Comparison of ENCODE assay signal across 16 mouse cellular contexts in the genomic region with DNA sequence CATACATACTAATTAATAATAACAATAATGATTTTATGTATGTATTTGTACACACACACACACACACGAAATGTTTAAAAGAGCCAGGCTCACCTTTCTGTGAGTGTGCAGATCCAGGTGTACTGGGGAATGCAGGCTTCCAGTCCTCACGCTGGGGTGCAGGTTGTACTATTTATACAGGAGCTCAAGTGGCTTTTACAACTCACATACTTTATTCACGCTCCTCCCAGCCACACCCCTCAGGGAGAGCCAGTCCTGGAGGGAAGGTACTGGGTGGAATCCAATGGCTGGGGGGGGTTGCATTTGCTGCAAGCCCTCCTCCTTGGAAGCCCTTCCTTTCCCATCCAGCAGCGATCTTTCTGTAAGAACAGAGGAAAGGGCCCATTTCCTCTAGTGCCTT. TPM values are rescaled to one million over a fixed set of nuclear protein-coding genes. Genes with fewer than 3 reads are reported as not detected.
DNase-seq lines count a peak whose midpoint lies in the region; ATAC-seq lines count a peak whose summit lies in the region.
"Had no signal": no experiment of that assay in that cellular context is flagged by ENCODE, and none has a peak within 500 bp of the region (broad histone marks: within the 10 kb centered on the region; RNA-seq: fewer than 3 reads in every experiment).

A gene (minus strand): TSS at position 160 of the 400 bp plus-strand sequence.

- no peaks in the 10 kb centered on the region for H3K27me3 ChIP-seq in embryonic facial prominence, embryonic 13.5 days
- H3K27me3 ChIP-seq in embryonic facial prominence, embryonic 10.5 days (replicated peaks; ENCODE audit: low read depth, poor library complexity, severe bottlenecking) = peaks cover 3% of the 10 kb centered on the region; the same call in 1 of the 2 replicates
- no peaks in the 10 kb centered on the region for H3K27me3 ChIP-seq in midbrain, embryonic 15.5 days (replicated peaks)
- no peaks in the 10 kb centered on the region for H3K27me3 ChIP-seq in midbrain, embryonic 16.5 days (ENCODE audit: control insufficient read depth, insufficient read depth, low read depth, low read length)
- no peaks in the 10 kb centered on the region for H3K27me3 ChIP-seq in forebrain, embryonic 15.5 days
- H3K27me3 ChIP-seq: liver, embryonic 13.5 days; midbrain, embryonic 13.5 days; neural tube, embryonic 13.5 days had no signal

- H3K27ac ChIP-seq in embryonic facial prominence, embryonic 13.5 days = no peak within 1 kb of the TSS
- H3K27ac ChIP-seq in embryonic facial prominence, embryonic 10.5 days (replicated peaks) = no peak within 1 kb of the TSS
- H3K27ac ChIP-seq in midbrain, embryonic 15.5 days = no peak within 1 kb of the TSS
- no peak within 1 kb of the TSS for H3K27ac ChIP-seq in midbrain, embryonic 16.5 days (ENCODE audit: low read length)
- H3K27ac ChIP-seq in forebrain, embryonic 15.5 days (replicated peaks) = no peak within 1 kb of the TSS
- H3K27ac ChIP-seq: left cerebral cortex, adult 2 months; liver, embryonic 13.5 days; midbrain, embryonic 13.5 days; neural tube, embryonic 13.5 days had no signal

- no peak for ATAC-seq in embryonic facial prominence, embryonic 13.5 days (ENCODE audit: insufficient number of reproducible peaks, insufficient read depth, low FRiP score, low TSS enrichment, low read depth)
- no peak for ATAC-seq in midbrain, embryonic 15.5 days (replicated peaks)
- no peak for ATAC-seq in midbrain, embryonic 16.5 days
- no peak for ATAC-seq in forebrain, embryonic 15.5 days (replicated peaks)
- ATAC-seq: midbrain, embryonic 13.5 days had no signal

- peaks cover 3% of the 10 kb centered on the region; the same call in 1 of the 2 replicates for H3K4me1 ChIP-seq in embryonic facial prominence, embryonic 13.5 days
- peaks cover 6% of the 10 kb centered on the region; the same call in 1 of the 2 replicates for H3K4me1 ChIP-seq in embryonic facial prominence, embryonic 10.5 days
- H3K4me1 ChIP-seq in midbrain, embryonic 15.5 days = no peaks in the 10 kb centered on the region
- no peaks in the 10 kb centered on the region for H3K4me1 ChIP-seq in midbrain, embryonic 16.5 days (ENCODE audit: control insufficient read depth, insufficient read depth, low read length)
- no peaks in the 10 kb centered on the region for H3K4me1 ChIP-seq in forebrain, embryonic 15.5 days
- H3K4me1 ChIP-seq: liver, embryonic 13.5 days; midbrain, embryonic 13.5 days; neural tube, embryonic 13.5 days had no signal

- H3K9me3 ChIP-seq in embryonic facial prominence, embryonic 13.5 days = no peaks in the 10 kb centered on the region
- no peaks in the 10 kb centered on the region for H3K9me3 ChIP-seq in embryonic facial prominence, embryonic 10.5 days
- no peaks in the 10 kb centered on the region for H3K9me3 ChIP-seq in midbrain, embryonic 15.5 days
- H3K9me3 ChIP-seq in midbrain, embryonic 16.5 days (replicated peaks; ENCODE audit: control insufficient read depth, low read length, poor library complexity, severe bottlenecking) = no peaks in the 10 kb centered on the region
- no peaks in the 10 kb centered on the region for H3K9me3 ChIP-seq in forebrain, embryonic 15.5 days
- H3K9me3 ChIP-seq: liver, embryonic 13.5 days; midbrain, embryonic 13.5 days; neural tube, embryonic 13.5 days had no signal

- no peak within 1 kb of the TSS for H3K9ac ChIP-seq in embryonic facial prominence, embryonic 13.5 days
- H3K9ac ChIP-seq in midbrain, embryonic 15.5 days = no peak within 1 kb of the TSS
- no peak within 1 kb of the TSS for H3K9ac ChIP-seq in midbrain, embryonic 16.5 days (ENCODE audit: low read depth, low read length)
- H3K9ac ChIP-seq in forebrain, embryonic 15.5 days (replicated peaks) = no peak within 1 kb of the TSS
- H3K9ac ChIP-seq: liver, embryonic 13.5 days; midbrain, embryonic 13.5 days; neural tube, embryonic 13.5 days had no signal

- WGBS in embryonic facial prominence, embryonic 13.5 days = 43% methylated on average over 4 of the region's 4 CpGs
- WGBS in embryonic facial prominence, embryonic 10.5 days = 56% methylated on average over 4 of the region's 4 CpGs
- 61% methylated on average over 4 of the region's 4 CpGs for WGBS in midbrain, embryonic 15.5 days
- 55% methylated on average over 4 of the region's 4 CpGs for WGBS in midbrain, embryonic 16.5 days
- 48% methylated on average over 4 of the region's 4 CpGs for WGBS in forebrain, embryonic 15.5 days

- H3K4me2 ChIP-seq in embryonic facial prominence, embryonic 13.5 days = no peak within 1 kb of the TSS
- no peak within 1 kb of the TSS for H3K4me2 ChIP-seq in midbrain, embryonic 15.5 days
- H3K4me2 ChIP-seq in midbrain, embryonic 16.5 days (ENCODE audit: low read length) = no peak within 1 kb of the TSS
- no peak within 1 kb of the TSS for H3K4me2 ChIP-seq in forebrain, embryonic 15.5 days (replicated peaks)
- H3K4me2 ChIP-seq: liver, embryonic 13.5 days; midbrain, embryonic 13.5 days; neural tube, embryonic 13.5 days had no signal

- DNase-seq in embryonic facial prominence, embryonic 10.5 days (ENCODE audit: low spot score) = no peak
- peak; percentile 70 for DNase-seq in lung, postnatal 10 days
- no peak for DNase-seq in ovary, postnatal 36 days (ENCODE audit: low spot score)
- no peak for DNase-seq in left cerebral cortex, adult 8-10 months (ENCODE audit: low spot score in 2 of 2)
- DNase-seq: cerebellum, postnatal 10 days; heart, postnatal 10 days; liver, embryonic 13.5 days; right cerebral cortex, adult 18-20 months had no signal

- H3K36me3 ChIP-seq in embryonic facial prominence, embryonic 13.5 days = no peaks in the 10 kb centered on the region
- no peaks in the 10 kb centered on the region for H3K36me3 ChIP-seq in embryonic facial prominence, embryonic 10.5 days (replicated peaks)
- no peaks in the 10 kb centered on the region for H3K36me3 ChIP-seq in midbrain, embryonic 15.5 days (replicated peaks)
- no peaks in the 10 kb centered on the region for H3K36me3 ChIP-seq in midbrain, embryonic 16.5 days (ENCODE audit: control insufficient read depth, insufficient read depth, low read length)
- H3K36me3 ChIP-seq in forebrain, embryonic 15.5 days = no peaks in the 10 kb centered on the region
- H3K36me3 ChIP-seq: liver, embryonic 13.5 days; midbrain, embryonic 13.5 days; neural tube, embryonic 13.5 days had no signal

- H3K4me3 ChIP-seq in embryonic facial prominence, embryonic 13.5 days = no peak within 1 kb of the TSS
- no peak within 1 kb of the TSS for H3K4me3 ChIP-seq in embryonic facial prominence, embryonic 10.5 days
- no peak within 1 kb of the TSS for H3K4me3 ChIP-seq in midbrain, embryonic 15.5 days
- H3K4me3 ChIP-seq in midbrain, embryonic 16.5 days (ENCODE audit: low read depth, low read length) = no peak within 1 kb of the TSS
- H3K4me3 ChIP-seq in forebrain, embryonic 15.5 days = no peak within 1 kb of the TSS
- H3K4me3 ChIP-seq: left cerebral cortex, adult 2 months; liver, embryonic 13.5 days; midbrain, embryonic 13.5 days; neural tube, embryonic 13.5 days had no signal

RNA-seq across cellular contexts. Expression of the gene that starts here (rescaled TPM):
- 13.5 and 14.0 TPM in 2 replicates for polyA plus RNA-seq in embryonic facial prominence, embryonic 13.5 days (2015; fragmentation: Nextera tagmentation; extraction: Ambion mirVana)
- 0.82 and 1.5 TPM in 2 replicates for polyA plus RNA-seq in embryonic facial prominence, embryonic 10.5 days (2016; fragmentation: Nextera tagmentation; extraction: Ambion mirVana)
- 14.4 and 16.6 TPM in 2 replicates for polyA plus RNA-seq in midbrain, embryonic 15.5 days (2015; fragmentation: Nextera tagmentation; extraction: Ambion mirVana)
- polyA plus RNA-seq in midbrain, embryonic 16.5 days (2015; fragmentation: Nextera tagmentation; extraction: Ambion mirVana) = 8.4 and 9.8 TPM in 2 replicates
- 5.4 and 6.1 TPM in 2 replicates for polyA plus RNA-seq in forebrain, embryonic 15.5 days (2015; fragmentation: Nextera tagmentation; extraction: Ambion mirVana)
- total RNA-seq in left cerebral cortex, adult 8-10 months (2022) = 1 to 10 TPM; 2.7 to 4.4 (median 3.3) TPM
- total RNA-seq: MEL had no signal
